Mouse (Mus musculus): ENCODE data around the gene Ipmk.
"Not testable (repeated sequence)": the region's sequence is repeated elsewhere in the genome, so short reads cannot be mapped to it uniquely, and the experiment has no call there.

The Ipmk gene

GRCm38 (mm10) chr10:71422047-71423037 lies 74.8 kb downstream of the Ipmk start:
- peak; percentile 46 for DNase-seq (ENCODE audit: inconsistent ontology term)

- DNase-seq (ENCODE audit: inconsistent ontology term), result no peak
Measured at GRCm38 (mm10) chr10:71426740-71427139, 79.2 kb downstream of the Ipmk start.

GRCm38 (mm10) chr10:71427381-71427780 lies 79.8 kb downstream of the Ipmk start:
- no peak for DNase-seq (ENCODE audit: inconsistent ontology term)

GRCm38 (mm10) chr10:71428246-71428864 lies 80.8 kb downstream of the Ipmk start:
- DNase-seq (ENCODE audit: inconsistent ontology term), result no peak

- DNase-seq (ENCODE audit: inconsistent ontology term), result no peak
Measured at GRCm38 (mm10) chr10:71430661-71431060, 83.1 kb downstream of the Ipmk start.

- no peak for DNase-seq (ENCODE audit: inconsistent ontology term)
Measured at GRCm38 (mm10) chr10:71443086-71443485, 95.5 kb downstream of the Ipmk start.

- no peak for DNase-seq (ENCODE audit: inconsistent ontology term)
Measured at GRCm38 (mm10) chr10:71447661-71448060, 100.1 kb downstream of the Ipmk start.

- no peak for DNase-seq (ENCODE audit: inconsistent ontology term)
Measured at GRCm38 (mm10) chr10:71448284-71448683, 100.7 kb downstream of the Ipmk start.

- DNase-seq (ENCODE audit: inconsistent ontology term), result no peak
Measured at GRCm38 (mm10) chr10:71455355-71455754, 107.8 kb downstream of the Ipmk start.

- DNase-seq (ENCODE audit: inconsistent ontology term), result not testable (repeated sequence)
Measured at GRCm38 (mm10) chr10:71462371-71462770, 114.8 kb downstream of the Ipmk start.

GRCm38 (mm10) chr10:71464417-71464816 lies 116.9 kb downstream of the Ipmk start:
- no peak for DNase-seq (ENCODE audit: inconsistent ontology term)

GRCm38 (mm10) chr10:71468315-71468714 lies 120.8 kb downstream of the Ipmk start:
- no peak for DNase-seq (ENCODE audit: inconsistent ontology term)

GRCm38 (mm10) chr10:71469751-71470150 lies 122.2 kb downstream of the Ipmk start:
- DNase-seq (ENCODE audit: inconsistent ontology term), result no peak

- no peak for DNase-seq (ENCODE audit: inconsistent ontology term)
Measured at GRCm38 (mm10) chr10:71472033-71472432, 124.5 kb downstream of the Ipmk start.

- DNase-seq (ENCODE audit: inconsistent ontology term), result peak; percentile 6
Measured at GRCm38 (mm10) chr10:71473590-71473989, 126.0 kb downstream of the Ipmk start.

- peak; percentile 87 for DNase-seq (ENCODE audit: inconsistent ontology term)
Measured at GRCm38 (mm10) chr10:71476471-71477080, 129.0 kb downstream of the Ipmk start.

- DNase-seq (ENCODE audit: inconsistent ontology term), result peak; percentile 3
Measured at GRCm38 (mm10) chr10:71477147-71477546, 129.6 kb downstream of the Ipmk start.

GRCm38 (mm10) chr10:71479700-71480325 lies 132.2 kb downstream of the Ipmk start:
- peak; percentile 58 for DNase-seq (ENCODE audit: inconsistent ontology term)

Measured in Muller cell, postnatal 12 days (primary cell).